8 mouse cellular contexts compared by ENCODE assay signal in genomic region chrX:38473164-38473536, GRCm38 (mm10). TPM values are rescaled to one million over a fixed set of nuclear protein-coding genes. Genes with fewer than 3 reads are reported as not detected.
DNase-seq lines count a peak whose midpoint lies in the region; ATAC-seq lines count a peak whose summit lies in the region.

No protein-coding gene starts in this region.

- H3K4me3 ChIP-seq in hindbrain, embryonic 14.5 days (replicated peaks; ENCODE audit: low read length), result peak overlapping the region; percentile 55

- peak; percentile 64 for ATAC-seq in hindbrain, embryonic 14.5 days (ENCODE audit: low FRiP score)
- ATAC-seq in megakaryocyte progenitor cell, adult 5-6 weeks (replicated peaks; ENCODE audit: poor library complexity), result peak; percentile 40

- peak; percentile 7 for DNase-seq in adrenal gland, postnatal 10 days
- DNase-seq in adrenal gland, adult (ENCODE audit: inconsistent age in 2 of 2, low spot score in 1 of 2), result no peak
- DNase-seq in retina, postnatal 7 days (ENCODE audit: low read depth, low spot score), result peak; percentile 0
- DNase-seq in retina, postnatal 1 day, result no peak
- DNase-seq in hindbrain, embryonic 14.5 days (ENCODE audit: low spot score), result no peak
- no peak for DNase-seq in ovary, postnatal 36 days (ENCODE audit: low spot score)
- no peak for DNase-seq in yolk sac, embryonic 10.5 days (ENCODE audit: low spot score)

- H3K27ac ChIP-seq in hindbrain, embryonic 14.5 days, result no peak overlapping the region

- no peak overlapping the region for H3K9ac ChIP-seq in hindbrain, embryonic 14.5 days

- no peaks in the 10 kb centered on the region for H3K36me3 ChIP-seq in hindbrain, embryonic 14.5 days (replicated peaks; ENCODE audit: control insufficient read depth, insufficient read depth)

- no peaks in the 10 kb centered on the region for H3K4me1 ChIP-seq in hindbrain, embryonic 14.5 days (replicated peaks; ENCODE audit: control insufficient read depth, insufficient read depth, low read length)

- no peaks in the 10 kb centered on the region for H3K9me3 ChIP-seq in hindbrain, embryonic 14.5 days (ENCODE audit: control insufficient read depth, low read length)

- 21% methylated on average over 10 of the region's 10 CpGs for WGBS in hindbrain, embryonic 14.5 days

- no peaks in the 10 kb centered on the region for H3K27me3 ChIP-seq in hindbrain, embryonic 14.5 days (ENCODE audit: control insufficient read depth, insufficient read depth, low read length)

- peak overlapping the region; percentile 50 for H3K4me2 ChIP-seq in hindbrain, embryonic 14.5 days (replicated peaks)

RNA-seq across cellular contexts. Expression of gene Lamp2, which starts 16.9 kb away (rescaled TPM):
- 100 to 1,000 TPM; 166 to 197 TPM for total RNA-seq in adrenal gland, postnatal 10 days (2021)
- 85.4 and 88.3 TPM in 2 replicates for polyA plus RNA-seq in hindbrain, embryonic 14.5 days (2014; fragmentation: Nextera tagmentation; extraction: Ambion mirVana)
- 262 and 283 TPM in 2 replicates for total RNA-seq in megakaryocyte progenitor cell, adult 5-6 weeks (2015)
- 159 and 183 TPM in 2 replicates for total RNA-seq in megakaryocyte progenitor cell, adult 5-6 weeks (2017)

Comparison
In these comparisons a context has a peak if more than half of its experiments do, and no peak if none do; other contexts are left out.
1. DNase-seq: peak in adrenal gland, postnatal 10 days (single experiment) and retina, postnatal 7 days (single experiment); none in adrenal gland, adult (0 of 2), retina, postnatal 1 day (single experiment), hindbrain, embryonic 14.5 days (single experiment), ovary, postnatal 36 days (single experiment) and yolk sac, embryonic 10.5 days (single experiment).